Mouse (Mus musculus): ENCODE results near the gene Plcb2. TPM values are rescaled to one million over a fixed set of nuclear protein-coding genes. Genes with fewer than 3 reads are reported as not detected.

Gene Plcb2
- polyA plus RNA-seq, 1 experiment from 2014 or later = 1.4 TPM

DNA sequence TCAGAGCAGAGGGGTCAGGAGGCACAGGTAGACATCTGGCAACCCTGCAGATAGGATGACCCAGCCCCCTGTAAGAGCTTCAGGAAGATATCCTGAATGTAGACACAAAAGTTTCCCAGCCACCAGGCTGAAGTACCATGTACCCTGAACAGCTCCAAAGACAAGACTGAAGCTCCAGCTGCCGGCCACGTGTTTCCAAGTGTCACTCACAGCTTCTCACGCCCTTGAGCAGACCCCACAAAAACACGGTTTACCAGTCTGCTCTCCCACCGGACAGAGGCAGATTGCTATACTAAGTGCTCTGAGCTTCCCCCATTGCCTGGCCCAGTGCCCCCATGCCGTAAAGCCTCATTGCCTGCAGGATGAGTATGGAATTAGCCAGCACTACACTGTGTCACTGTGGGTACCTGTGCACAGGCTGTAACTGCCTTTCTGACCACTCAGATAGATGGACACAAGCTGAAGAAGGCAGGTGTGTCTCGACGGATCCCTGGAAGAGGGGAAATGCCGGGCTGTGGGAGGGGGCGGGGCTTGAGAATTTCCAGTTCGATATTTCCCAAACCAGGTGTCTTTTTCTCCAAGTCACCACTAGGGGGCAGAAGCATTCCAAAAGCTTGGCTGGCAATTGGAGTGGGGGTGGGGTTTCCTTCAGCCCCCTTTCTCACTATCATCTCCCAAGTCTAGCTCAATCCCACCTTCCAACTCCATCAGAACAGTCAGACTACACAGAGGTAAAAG is 36.0 kb upstream of the Plcb2 start:
- no peak overlapping the region for H3K4me2 ChIP-seq (ENCODE audit: low read length)
- H3K9ac ChIP-seq (ENCODE audit: low read length) = no peak overlapping the region
- H3K36me3 ChIP-seq (ENCODE audit: control insufficient read depth, insufficient read depth, low read length) = no peaks in the 10 kb centered on the region
- no peaks in the 10 kb centered on the region for H3K27me3 ChIP-seq (replicated peaks; ENCODE audit: control insufficient read depth, insufficient read depth, low read length)
- no peak overlapping the region for H3K27ac ChIP-seq (ENCODE audit: low read depth)
- WGBS = 22% methylated on average over 11 of the region's 11 CpGs
- H3K4me3 ChIP-seq (ENCODE audit: low read depth, low read length) = no peak overlapping the region
- ATAC-seq (replicated peaks; ENCODE audit: low FRiP score, low TSS enrichment, low read depth) = no peak
- DNase-seq (ENCODE audit: low spot score) = peak; percentile 69
- H3K9me3 ChIP-seq (ENCODE audit: control insufficient read depth, low read length) = no peaks in the 10 kb centered on the region
- H3K4me1 ChIP-seq (replicated peaks; ENCODE audit: control insufficient read depth, insufficient read depth, low read length) = peaks cover 29% of the 10 kb centered on the region

- ATAC-seq (replicated peaks; ENCODE audit: low FRiP score, low TSS enrichment, low read depth) (no peak), DNase-seq (ENCODE audit: low spot score) (no peak)
- peak overlapping the region; percentile 95; the same call in 1 of the 2 replicates for H3K27ac ChIP-seq (ENCODE audit: low read depth)
- 58% methylated on average over 7 of the region's 7 CpGs for WGBS
- H3K4me2 ChIP-seq (ENCODE audit: low read length) = no peak overlapping the region
- no peak overlapping the region for H3K9ac ChIP-seq (ENCODE audit: low read length)
- peaks cover 29% of the 10 kb centered on the region for H3K4me1 ChIP-seq (replicated peaks; ENCODE audit: control insufficient read depth, insufficient read depth, low read length)
- H3K27me3 ChIP-seq (replicated peaks; ENCODE audit: control insufficient read depth, insufficient read depth, low read length) = no peaks in the 10 kb centered on the region
- no peaks in the 10 kb centered on the region for H3K36me3 ChIP-seq (ENCODE audit: control insufficient read depth, insufficient read depth, low read length)
- no peaks in the 10 kb centered on the region for H3K9me3 ChIP-seq (ENCODE audit: control insufficient read depth, low read length)
- no peak overlapping the region for H3K4me3 ChIP-seq (ENCODE audit: low read depth, low read length)
These were observed 35.2 kb upstream of the Plcb2 start for GRCm38 (mm10) chr2:118763469-118763868.

DNA sequence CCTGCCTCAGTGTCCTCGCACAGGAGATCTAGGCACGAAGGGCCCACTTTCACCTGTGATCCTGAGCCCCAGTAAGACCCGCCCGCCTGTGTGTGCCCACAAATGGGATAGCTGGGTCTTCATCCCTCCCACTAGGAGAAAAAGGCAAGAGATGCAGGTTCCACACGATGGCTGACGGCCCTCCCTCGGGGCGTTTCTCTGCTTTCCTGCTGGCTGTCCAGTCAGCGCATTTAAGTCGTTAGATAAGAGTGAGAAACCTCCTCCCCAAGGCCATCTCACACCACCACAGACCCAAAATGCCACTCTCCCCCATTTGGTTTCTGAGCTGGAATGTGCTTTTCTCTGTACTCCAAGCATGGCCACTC is 34.5 kb upstream of the Plcb2 start:
- DNase-seq (ENCODE audit: low spot score) (no peak), ATAC-seq (replicated peaks; ENCODE audit: low FRiP score, low TSS enrichment, low read depth) (no peak)
- Histone ChIP-seq H3K27me3 (replicated peaks; ENCODE audit: control insufficient read depth, insufficient read depth, low read length) (no peaks in the 10 kb centered on the region), H3K4me1 (replicated peaks; ENCODE audit: control insufficient read depth, insufficient read depth, low read length) (peaks cover 26% of the 10 kb centered on the region), H3K36me3 (ENCODE audit: control insufficient read depth, insufficient read depth, low read length) (no peaks in the 10 kb centered on the region), H3K4me3 (ENCODE audit: low read depth, low read length) (peak overlapping the region; percentile 23), H3K9ac (ENCODE audit: low read length) (peak overlapping the region; percentile 5), H3K4me2 (ENCODE audit: low read length) (peak overlapping the region; percentile 52), H3K9me3 (ENCODE audit: control insufficient read depth, low read length) (no peaks in the 10 kb centered on the region), H3K27ac (ENCODE audit: low read depth) (peak overlapping the region; percentile 95)
- WGBS = 13% methylated on average over 10 of the region's 10 CpGs

DNA sequence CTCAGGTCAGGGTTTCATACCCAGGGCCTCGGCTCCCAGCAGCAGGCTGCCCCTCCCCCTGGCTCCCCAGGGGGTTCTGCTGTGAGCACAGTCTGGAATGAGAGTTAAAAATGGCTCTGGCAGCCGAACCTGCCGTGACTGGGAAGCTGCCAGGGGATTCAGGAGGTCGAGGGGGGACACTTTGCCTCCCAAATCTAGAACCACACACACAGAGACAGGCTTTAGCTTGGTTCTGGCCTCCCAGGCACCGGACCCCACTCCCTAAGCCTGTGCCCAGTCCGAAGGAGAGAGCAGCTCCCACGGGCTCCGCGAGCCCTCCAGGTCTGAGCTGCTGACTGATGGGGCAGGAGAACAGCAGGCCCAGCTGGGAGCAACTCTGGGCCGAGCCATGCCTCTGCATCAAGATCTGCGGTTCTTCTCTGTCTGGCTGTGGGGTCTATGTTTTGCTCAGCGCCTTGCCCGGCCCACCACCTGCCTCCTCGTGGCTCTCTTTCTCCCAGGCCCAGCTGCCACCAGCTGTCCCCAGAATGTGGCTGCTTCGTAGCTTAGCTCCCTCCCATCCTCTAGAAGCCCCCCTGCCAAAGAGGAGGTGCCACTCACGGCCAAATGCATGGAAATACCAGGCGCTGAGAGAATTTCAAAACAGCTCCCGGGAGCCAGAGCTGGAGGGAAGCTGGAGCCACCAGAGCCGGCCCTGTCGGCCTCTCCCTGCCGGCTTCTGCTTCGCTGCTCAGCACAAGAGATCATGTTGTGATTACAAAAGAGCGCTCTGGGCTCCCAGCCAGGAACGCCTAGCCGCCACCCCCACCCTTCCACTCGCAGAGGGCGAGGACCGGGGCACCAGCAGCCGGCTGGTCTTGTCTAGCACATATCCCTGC is 33.9 kb upstream of the Plcb2 start, which contains the start of gene Ccdc9b:
Gene Ccdc9b, minus strand, starts transcription at position 756 of the 878 bp plus-strand sequence.
- H3K9me3 ChIP-seq (ENCODE audit: control insufficient read depth, low read length) = no peaks in the 10 kb centered on the region
- H3K36me3 ChIP-seq (ENCODE audit: control insufficient read depth, insufficient read depth, low read length) = no peaks in the 10 kb centered on the region
- H3K4me1 ChIP-seq (replicated peaks; ENCODE audit: control insufficient read depth, insufficient read depth, low read length) = peaks cover 26% of the 10 kb centered on the region
- peak within 1 kb of the TSS; percentile 52 for H3K4me2 ChIP-seq (ENCODE audit: low read length)
- ATAC-seq (replicated peaks; ENCODE audit: low FRiP score, low TSS enrichment, low read depth) (peak; percentile 54), DNase-seq (ENCODE audit: low spot score) (peak; percentile 87)
- WGBS = 9% methylated on average over 29 of the region's 29 CpGs
- H3K4me3 ChIP-seq (ENCODE audit: low read depth, low read length) = peak within 1 kb of the TSS; percentile 23
- peak within 1 kb of the TSS; percentile 5 for H3K9ac ChIP-seq (ENCODE audit: low read length)
- peak within 1 kb of the TSS; percentile 95 for H3K27ac ChIP-seq (ENCODE audit: low read depth)
- no peaks in the 10 kb centered on the region for H3K27me3 ChIP-seq (replicated peaks; ENCODE audit: control insufficient read depth, insufficient read depth, low read length)

- H3K9me3 ChIP-seq (ENCODE audit: control insufficient read depth, low read length) = no peaks in the 10 kb centered on the region
- H3K4me3 ChIP-seq (ENCODE audit: low read depth, low read length) = no peak overlapping the region
- peak overlapping the region; percentile 3; the same call in 1 of the 2 replicates for H3K9ac ChIP-seq (ENCODE audit: low read length)
- H3K27me3 ChIP-seq (replicated peaks; ENCODE audit: control insufficient read depth, insufficient read depth, low read length) = no peaks in the 10 kb centered on the region
- ATAC-seq (replicated peaks; ENCODE audit: low FRiP score, low TSS enrichment, low read depth) = no peak
- no peaks in the 10 kb centered on the region for H3K36me3 ChIP-seq (ENCODE audit: control insufficient read depth, insufficient read depth, low read length)
- H3K4me1 ChIP-seq (replicated peaks; ENCODE audit: control insufficient read depth, insufficient read depth, low read length) = peaks cover 26% of the 10 kb centered on the region
- DNase-seq (ENCODE audit: low spot score) = no peak
- peak overlapping the region; percentile 95 for H3K27ac ChIP-seq (ENCODE audit: low read depth)
- 87% methylated on average over 12 of the region's 12 CpGs for WGBS
- H3K4me2 ChIP-seq (ENCODE audit: low read length) = peak overlapping the region; percentile 52
These were observed 33.1 kb upstream of the Plcb2 start for GRCm38 (mm10) chr2:118761358-118761757.

DNA sequence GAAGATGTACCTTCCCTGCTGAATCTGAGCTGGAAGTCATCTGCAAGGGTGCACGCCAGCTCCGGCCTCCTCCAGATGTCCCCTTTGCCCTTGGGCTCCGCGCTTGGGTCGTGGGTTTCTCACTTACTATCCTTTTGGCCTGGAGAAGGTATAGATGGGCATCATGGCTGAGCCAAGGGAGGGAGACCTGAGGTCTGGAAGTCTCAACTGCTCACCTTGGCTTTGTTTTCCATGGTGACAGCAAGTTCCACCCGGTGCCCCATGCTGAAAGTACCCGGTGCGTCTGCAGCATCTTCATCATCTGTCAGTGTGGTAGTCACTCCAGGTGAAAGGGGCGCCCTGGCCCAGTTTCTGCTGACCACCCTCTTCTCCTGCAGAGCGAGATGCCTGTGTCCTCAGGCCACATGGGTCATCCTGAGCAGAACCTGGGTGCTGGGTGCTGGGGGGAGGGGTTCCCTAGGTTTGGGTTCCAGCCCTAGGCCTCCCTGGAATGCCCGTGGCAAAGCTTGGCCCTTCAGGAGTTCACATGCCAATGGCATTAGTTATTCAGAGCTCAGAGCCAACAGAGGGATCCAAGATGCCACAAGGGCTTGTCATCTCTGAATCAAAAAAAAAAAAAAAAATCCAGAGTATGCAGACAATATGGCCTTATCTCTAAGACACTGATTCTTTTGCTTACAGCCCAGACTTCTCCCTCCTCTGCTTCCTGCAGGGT is 32.2 kb upstream of the Plcb2 start:
- WGBS = 91% methylated on average over 11 of the region's 11 CpGs
- H3K9ac ChIP-seq (ENCODE audit: low read length) = no peak overlapping the region
- no peak for DNase-seq (ENCODE audit: low spot score)
- H3K4me2 ChIP-seq (ENCODE audit: low read length) = no peak overlapping the region
- peaks cover 26% of the 10 kb centered on the region for H3K4me1 ChIP-seq (replicated peaks; ENCODE audit: control insufficient read depth, insufficient read depth, low read length)
- H3K27ac ChIP-seq (ENCODE audit: low read depth) = no peak overlapping the region
- H3K9me3 ChIP-seq (ENCODE audit: control insufficient read depth, low read length) = no peaks in the 10 kb centered on the region
- no peaks in the 10 kb centered on the region for H3K36me3 ChIP-seq (ENCODE audit: control insufficient read depth, insufficient read depth, low read length)
- ATAC-seq (replicated peaks; ENCODE audit: low FRiP score, low TSS enrichment, low read depth) = no peak
- H3K4me3 ChIP-seq (ENCODE audit: low read depth, low read length) = no peak overlapping the region
- H3K27me3 ChIP-seq (replicated peaks; ENCODE audit: control insufficient read depth, insufficient read depth, low read length) = no peaks in the 10 kb centered on the region

GRCm38 (mm10) chr2:118759828-118760227 is 31.6 kb upstream of the Plcb2 start:
- Histone ChIP-seq H3K36me3 (ENCODE audit: control insufficient read depth, insufficient read depth, low read length) (no peaks in the 10 kb centered on the region), H3K9ac (ENCODE audit: low read length) (no peak overlapping the region), H3K4me3 (ENCODE audit: low read depth, low read length) (no peak overlapping the region), H3K4me1 (replicated peaks; ENCODE audit: control insufficient read depth, insufficient read depth, low read length) (peaks cover 26% of the 10 kb centered on the region), H3K4me2 (ENCODE audit: low read length) (no peak overlapping the region), H3K27me3 (replicated peaks; ENCODE audit: control insufficient read depth, insufficient read depth, low read length) (no peaks in the 10 kb centered on the region), H3K27ac (ENCODE audit: low read depth) (no peak overlapping the region), H3K9me3 (ENCODE audit: control insufficient read depth, low read length) (no peaks in the 10 kb centered on the region)
- 14% methylated on average over 8 of the region's 8 CpGs for WGBS
- ATAC-seq (replicated peaks; ENCODE audit: low FRiP score, low TSS enrichment, low read depth) (peak; percentile 47), DNase-seq (ENCODE audit: low spot score) (peak; percentile 83)

- Histone ChIP-seq H3K4me3 (ENCODE audit: low read depth, low read length) (no peak overlapping the region), H3K9ac (ENCODE audit: low read length) (no peak overlapping the region), H3K36me3 (ENCODE audit: control insufficient read depth, insufficient read depth, low read length) (no peaks in the 10 kb centered on the region), H3K9me3 (ENCODE audit: control insufficient read depth, low read length) (no peaks in the 10 kb centered on the region), H3K27ac (ENCODE audit: low read depth) (no peak overlapping the region), H3K4me1 (replicated peaks; ENCODE audit: control insufficient read depth, insufficient read depth, low read length) (peaks cover 12% of the 10 kb centered on the region; the same call in 1 of the 2 replicates), H3K27me3 (replicated peaks; ENCODE audit: control insufficient read depth, insufficient read depth, low read length) (no peaks in the 10 kb centered on the region), H3K4me2 (ENCODE audit: low read length) (no peak overlapping the region)
- WGBS = 83% methylated on average over 4 of the region's 4 CpGs
- DNase-seq (ENCODE audit: low spot score) (no peak), ATAC-seq (replicated peaks; ENCODE audit: low FRiP score, low TSS enrichment, low read depth) (no peak)
These were observed 27.9 kb upstream of the Plcb2 start for GRCm38 (mm10) chr2:118756103-118756502.
